Mouse (Mus musculus): ENCODE data around the gene Vdac2.

Gene Vdac2

GRCm38 (mm10) chr14:21824938-21825337 is at the start of gene Vdac2:
Gene Vdac2, plus strand, starts transcription at chr14:21825238.
- WGBS = 90% methylated on average over 2 of the region's 2 CpGs

GRCm38 (mm10) chr14:21776201-21776600 is 48.8 kb upstream of the Vdac2 start:
- 89% methylated on average over 4 of the region's 4 CpGs for WGBS

- WGBS = 53% methylated on average over 4 of the region's 4 CpGs
Observed at GRCm38 (mm10) chr14:21786500-21786899, 38.5 kb upstream of the Vdac2 start.

DNA sequence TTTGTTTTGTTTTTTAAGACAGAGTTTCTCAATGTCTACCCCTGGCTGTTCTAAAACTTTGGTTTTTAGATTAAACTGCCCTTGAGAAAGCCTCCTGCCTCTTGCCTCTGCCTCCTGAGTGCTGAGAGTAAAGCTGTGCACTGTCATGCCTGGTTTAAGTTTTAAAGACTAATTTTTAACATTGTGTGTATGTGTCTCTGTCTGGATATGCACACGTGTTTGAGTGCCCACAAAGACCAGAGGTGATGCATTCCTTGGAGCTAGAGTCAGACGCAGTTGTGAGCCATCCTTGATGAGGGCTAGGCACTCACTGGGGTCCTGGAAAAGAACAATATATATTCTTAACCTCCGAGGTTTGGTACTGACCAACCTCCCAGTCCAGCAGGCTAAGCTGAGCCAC is 37.7 kb upstream of the Vdac2 start:
- WGBS = 73% methylated on average over 3 of the region's 3 CpGs

DNA sequence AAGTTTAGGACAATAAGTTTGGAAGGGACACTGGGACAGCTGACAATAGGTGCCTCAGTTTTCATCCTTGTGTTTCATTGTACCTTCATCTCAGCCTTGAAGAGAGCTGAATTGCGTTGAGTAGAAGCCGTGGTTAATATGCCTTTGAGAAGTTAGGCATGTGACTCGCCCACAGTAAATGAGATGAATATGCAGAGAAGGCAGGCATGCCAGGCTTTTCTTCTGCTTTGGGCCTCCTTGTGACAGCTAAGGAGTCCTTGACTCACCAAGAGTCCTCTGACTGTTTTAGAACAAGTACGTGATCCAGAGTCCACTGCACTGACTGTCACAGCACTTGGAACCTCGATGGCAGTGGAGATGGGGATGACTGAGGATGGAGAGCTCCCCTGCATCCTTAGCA is 36.9 kb upstream of the Vdac2 start:
- WGBS = 40% methylated on average over 5 of the region's 5 CpGs

DNA sequence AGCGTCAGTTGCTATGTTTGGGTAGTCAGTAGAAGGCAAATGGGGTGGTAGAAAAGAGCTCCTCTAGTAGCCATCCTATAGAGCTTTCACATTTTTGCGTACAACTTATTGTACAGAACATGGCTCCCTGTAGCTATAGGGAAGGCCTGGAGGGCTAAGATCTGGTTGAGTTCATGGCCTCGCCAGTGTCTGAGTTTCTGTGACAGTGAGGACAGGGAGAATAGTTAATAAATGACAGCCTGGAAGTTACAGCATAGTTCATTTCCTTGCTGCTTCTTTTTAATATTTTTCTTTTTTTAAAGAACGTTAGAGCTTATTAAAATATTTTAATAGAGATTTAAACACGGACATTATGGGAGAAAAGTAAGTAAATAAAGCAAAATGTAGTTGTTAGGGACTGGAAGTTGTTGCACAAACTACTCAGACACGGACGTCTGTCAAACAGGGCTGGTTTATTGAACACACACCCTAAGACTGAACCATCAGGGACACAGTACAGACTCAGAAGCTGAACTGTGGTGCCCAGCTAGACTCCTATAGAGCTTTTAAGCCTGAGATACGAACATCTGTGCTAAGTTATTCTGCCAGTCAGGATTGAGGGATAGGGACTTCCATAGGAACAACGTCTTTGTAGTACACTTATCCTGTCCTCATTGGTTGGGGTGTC is 34.3 kb upstream of the Vdac2 start:
- 83% methylated on average over 9 of the region's 9 CpGs for WGBS

DNA sequence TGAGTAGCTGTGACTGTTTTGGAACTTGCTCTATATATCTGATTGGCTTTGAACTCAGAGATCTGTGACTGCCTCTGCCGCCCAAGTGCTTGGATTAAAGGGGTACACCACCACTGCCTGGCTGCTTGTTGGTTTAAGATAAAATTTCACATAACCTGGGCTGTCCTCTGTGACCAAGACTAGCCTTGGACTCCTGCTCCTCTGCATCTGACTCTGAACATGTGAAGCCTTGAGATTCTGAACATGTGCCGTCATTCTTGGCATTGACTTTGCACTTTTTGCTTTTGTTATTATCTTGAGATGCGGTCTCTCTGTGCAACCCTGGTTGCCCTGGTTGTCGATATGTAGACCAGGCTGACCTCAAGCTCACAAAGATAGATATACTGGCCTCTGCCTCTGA is 33.3 kb upstream of the Vdac2 start:
- WGBS = 78% methylated on average over 4 of the region's 4 CpGs

DNA sequence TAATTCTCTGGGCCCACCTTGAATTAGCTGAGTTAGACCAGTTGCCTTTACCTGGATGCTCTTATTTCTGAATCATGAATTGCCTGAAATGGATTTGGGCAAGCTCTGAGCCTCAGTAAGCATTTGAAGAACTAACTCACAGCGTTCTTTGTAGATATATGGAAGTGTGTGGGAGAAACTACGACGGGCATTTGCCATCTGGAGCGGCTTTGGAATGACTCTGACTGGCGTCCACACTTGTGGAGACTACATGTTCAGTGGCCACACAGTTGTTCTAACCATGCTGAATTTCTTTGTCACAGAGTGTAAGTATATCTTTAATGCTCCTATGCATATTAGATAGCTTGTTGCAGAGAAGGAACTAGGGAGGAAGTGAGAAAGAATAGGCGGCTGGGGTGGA is 32.8 kb upstream of the Vdac2 start:
- 63% methylated on average over 6 of the region's 6 CpGs for WGBS

GRCm38 (mm10) chr14:21800641-21801040 is 24.4 kb upstream of the Vdac2 start:
- 97% methylated on average over 4 of the region's 4 CpGs for WGBS

DNA sequence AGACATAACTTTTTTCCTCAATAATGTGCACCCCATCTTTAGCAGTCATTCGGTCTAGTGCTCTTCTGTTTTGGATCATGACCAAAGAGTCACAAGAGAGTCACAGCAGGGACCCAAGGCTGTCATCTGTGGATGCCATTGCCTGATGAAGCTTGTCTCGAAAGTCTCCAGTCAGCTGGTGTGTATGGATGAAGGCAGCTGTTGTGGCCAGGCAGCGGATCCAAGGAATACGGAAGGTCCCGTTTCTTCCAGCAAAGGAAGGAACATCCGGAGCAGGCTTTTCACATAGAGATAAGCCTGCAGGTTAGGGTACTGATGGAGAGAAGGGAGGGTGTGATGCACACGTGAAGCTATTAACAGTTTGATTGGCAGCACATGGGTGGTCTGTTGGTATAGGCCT is 23.4 kb upstream of the Vdac2 start:
- WGBS = 73% methylated on average over 7 of the region's 7 CpGs

DNA sequence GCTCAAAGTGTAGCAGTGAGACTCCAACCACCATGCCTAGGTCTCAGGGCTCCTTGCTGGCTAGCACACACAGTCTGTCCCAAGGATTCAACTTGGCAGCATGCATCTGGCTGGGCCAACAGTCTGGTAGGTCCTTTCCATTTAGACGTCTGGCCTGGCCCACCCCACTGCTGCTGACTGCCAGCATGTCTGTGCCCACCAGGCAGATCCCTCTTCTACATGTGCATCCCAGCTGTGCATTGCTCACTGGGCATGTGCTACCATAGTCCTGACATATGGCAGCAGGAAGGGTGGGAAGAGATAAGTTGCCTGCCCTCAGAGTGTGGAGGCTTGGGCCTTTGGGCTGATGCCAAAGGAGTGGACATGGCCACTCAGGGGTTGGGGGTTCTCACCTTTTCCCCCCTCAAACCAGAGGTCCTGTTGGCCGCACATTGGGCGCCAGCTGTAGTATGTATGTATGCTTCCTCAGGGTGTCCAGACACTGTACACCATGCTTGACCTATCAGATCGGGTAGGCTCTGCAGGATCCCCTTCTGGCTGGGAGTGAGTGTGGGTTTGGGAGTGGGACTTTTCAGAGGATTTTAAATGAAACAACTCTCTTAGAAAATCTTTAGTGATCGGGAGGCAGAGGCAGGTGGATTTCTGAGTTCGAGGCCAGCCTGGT is 22.4 kb upstream of the Vdac2 start:
- WGBS = 87% methylated on average over 6 of the region's 6 CpGs

- WGBS = 94% methylated on average over 2 of the region's 2 CpGs
Observed at GRCm38 (mm10) chr14:21806203-21806602, 18.8 kb upstream of the Vdac2 start.

- WGBS = 95% methylated on average over 3 of the region's 3 CpGs
Observed at GRCm38 (mm10) chr14:21806631-21807160, 18.3 kb upstream of the Vdac2 start.

GRCm38 (mm10) chr14:21808208-21808922 is 16.7 kb upstream of the Vdac2 start:
- WGBS = 90% methylated on average over 8 of the region's 8 CpGs

GRCm38 (mm10) chr14:21809418-21809817 is 15.6 kb upstream of the Vdac2 start:
- WGBS = 100% methylated on average over 2 of the region's 2 CpGs

GRCm38 (mm10) chr14:21811301-21811700 is 13.7 kb upstream of the Vdac2 start:
- WGBS = 92% methylated on average over 4 of the region's 4 CpGs

- WGBS = 85% methylated on average over 10 of the region's 10 CpGs
Observed at GRCm38 (mm10) chr14:21811744-21812393, 13.2 kb upstream of the Vdac2 start.

DNA sequence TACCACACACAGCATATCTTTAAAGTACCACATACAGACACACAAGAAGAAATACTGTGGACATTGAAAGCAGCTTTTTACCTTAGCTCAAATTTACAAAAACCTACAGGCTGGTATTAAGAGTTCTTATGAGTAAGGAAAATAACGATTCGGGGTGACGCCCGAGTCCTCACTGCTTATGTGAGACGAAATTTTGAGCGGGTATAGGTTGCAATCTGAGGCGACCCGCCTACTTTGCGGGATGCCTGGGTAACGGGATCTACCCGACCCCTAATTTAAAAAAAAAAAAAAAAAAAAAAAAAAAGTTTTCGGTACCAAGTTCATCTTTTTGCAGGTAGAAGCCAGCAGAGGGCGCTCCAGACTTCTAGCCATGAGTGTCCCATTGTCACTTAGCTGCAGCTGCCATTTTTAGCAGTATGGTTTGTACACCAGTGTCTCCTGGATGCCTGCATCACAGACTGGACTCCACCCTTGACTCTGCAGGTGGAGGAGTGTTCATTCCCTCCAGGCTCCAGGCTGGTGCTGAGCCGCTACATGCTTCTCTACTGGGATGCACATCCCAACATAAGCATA is 12.4 kb upstream of the Vdac2 start:
- 31% methylated on average over 14 of the region's 14 CpGs for WGBS

DNA sequence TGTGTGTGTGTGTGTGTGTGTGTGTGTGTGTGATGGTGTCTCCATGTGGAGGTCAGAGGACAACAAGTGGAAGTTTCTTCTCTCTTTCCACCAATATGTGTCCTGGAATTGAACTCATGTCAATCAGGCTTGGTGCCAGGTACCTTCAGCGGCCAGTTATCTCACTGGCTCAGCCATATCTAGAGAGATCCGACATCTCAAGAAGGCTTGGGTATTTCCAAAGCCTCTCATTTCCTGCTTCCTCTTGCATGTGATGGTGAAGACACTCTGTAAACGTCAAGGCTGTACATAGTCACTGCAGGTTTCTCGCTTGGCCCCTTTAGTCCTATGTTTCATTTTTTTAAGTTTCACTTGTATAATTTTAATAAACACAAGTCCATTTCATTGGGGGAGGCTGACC is 11.8 kb upstream of the Vdac2 start:
- WGBS = 76% methylated on average over 4 of the region's 4 CpGs

- 87% methylated on average over 3 of the region's 3 CpGs for WGBS
Observed at GRCm38 (mm10) chr14:21813847-21814246, 11.2 kb upstream of the Vdac2 start.

GRCm38 (mm10) chr14:21814606-21815005 is 10.4 kb upstream of the Vdac2 start:
- WGBS = 94% methylated on average over 4 of the region's 4 CpGs

DNA sequence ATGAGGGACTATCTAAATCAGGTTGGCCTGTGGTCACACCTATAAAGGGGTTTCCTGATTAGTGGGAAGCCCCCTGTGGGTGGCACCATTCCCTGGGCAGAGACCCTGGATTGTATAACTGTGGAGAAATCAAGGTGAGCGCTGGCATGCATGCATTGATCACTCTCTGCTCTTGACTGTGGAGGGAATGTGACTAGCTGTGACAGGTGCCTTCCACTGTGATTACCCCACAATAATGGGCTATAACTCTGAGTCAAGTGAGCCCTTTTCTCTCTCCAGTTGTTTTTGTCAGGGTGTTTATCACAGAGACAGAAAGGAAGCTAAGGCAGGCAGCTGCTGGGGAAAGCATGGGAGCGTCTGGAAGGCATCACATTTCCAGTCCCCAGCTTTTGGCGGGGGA is 8.8 kb upstream of the Vdac2 start:
- 86% methylated on average over 3 of the region's 3 CpGs for WGBS

Data from cerebral cortex, adult 2 months (tissue).